Mouse (Mus musculus) liver, embryonic 13.5 days (tissue): Measurements from ENCODE around the gene Gm11214. TPM values are rescaled to one million over a fixed set of nuclear protein-coding genes. Genes with fewer than 3 reads are reported as not detected.

Source experiments
- polyA plus RNA-seq: library from polyadenylated mRNA; unstranded; fragments of >200 nt; fragmentation: Nextera tagmentation; extraction: Ambion mirVana; gene quantifications from 2 replicates; pipeline ENCODE4 v1.2.1, GENCODE M21; 2015

Gm11214 gene
- polyA plus RNA-seq, 1 experiment from 2014 or later, result not detected

Other genes with a start within 250 kb of the Gm11214 start
- gene Whrn, start 167.4 kb downstream of the Gm11214 start, polyA plus RNA-seq, result 0.10 and 0.18 TPM in 2 replicates
- gene Atp6v1g1, start 118.6 kb downstream of the Gm11214 start, polyA plus RNA-seq, result 125 and 135 TPM in 2 replicates
- 6.4 and 7.9 TPM in 2 replicates for gene Tmem268, start 104.6 kb downstream of the Gm11214 start, polyA plus RNA-seq
- gene Gm11213, start 58.1 kb downstream of the Gm11214 start, polyA plus RNA-seq, result not detected in 2 replicates
- not detected in 2 replicates for gene Tex48, start 41.0 kb downstream of the Gm11214 start, polyA plus RNA-seq
- 0.02 and 0.03 TPM in 2 replicates for gene Tnfsf15, start 81.7 kb upstream of the Gm11214 start, polyA plus RNA-seq
- gene Tnfsf8, start 198.0 kb upstream of the Gm11214 start, polyA plus RNA-seq, result not detected in 2 replicates